Mouse (Mus musculus) adrenal gland, postnatal 36 days (tissue): Measurements from ENCODE around the gene Usp38. TPM values are rescaled to one million over a fixed set of nuclear protein-coding genes. Genes with fewer than 3 reads are reported as not detected.
"Not testable (repeated sequence)": the region's sequence is repeated elsewhere in the genome, so short reads cannot be mapped to it uniquely, and the experiment has no call there.

Source experiments
- DNase-seq, 2 experiments: peaks; one replicate each; pipeline ENCODE4 v3.0.0; 2021; ENCODE audit warnings: mixed read lengths in 1 of 2
- long read RNA-seq, 2 experiments: library from polyadenylated mRNA; stranded (forward); transcript quantifications; one replicate each; pipeline ENCODE4 v2.0.0; 2021; ENCODE audit warnings: borderline sequencing depth in 2 of 2
- total RNA-seq, 2 experiments: library from RNA; stranded (reverse); gene quantifications; 2 replicates each; pipeline ENCODE4 v1.2.3; 2021

Usp38 gene
- total RNA-seq: 10 to 100 TPM; 24.1 to 24.5 TPM
- long read RNA-seq, experiment 1, full-length matches to known transcripts: 13 of 22 reads
- long read RNA-seq, experiment 1, partial matches to known transcripts: 7 of 22 reads
- long read RNA-seq, experiment 1, other reads (novel, unspliced or antisense): 2 of 22 reads
- long read RNA-seq, experiment 2, full-length matches to known transcripts: 4 of 6 reads
- long read RNA-seq, experiment 2, partial matches to known transcripts: 0 of 6 reads
- long read RNA-seq, experiment 2, other reads (novel, unspliced or antisense): 2 of 6 reads

DNA sequence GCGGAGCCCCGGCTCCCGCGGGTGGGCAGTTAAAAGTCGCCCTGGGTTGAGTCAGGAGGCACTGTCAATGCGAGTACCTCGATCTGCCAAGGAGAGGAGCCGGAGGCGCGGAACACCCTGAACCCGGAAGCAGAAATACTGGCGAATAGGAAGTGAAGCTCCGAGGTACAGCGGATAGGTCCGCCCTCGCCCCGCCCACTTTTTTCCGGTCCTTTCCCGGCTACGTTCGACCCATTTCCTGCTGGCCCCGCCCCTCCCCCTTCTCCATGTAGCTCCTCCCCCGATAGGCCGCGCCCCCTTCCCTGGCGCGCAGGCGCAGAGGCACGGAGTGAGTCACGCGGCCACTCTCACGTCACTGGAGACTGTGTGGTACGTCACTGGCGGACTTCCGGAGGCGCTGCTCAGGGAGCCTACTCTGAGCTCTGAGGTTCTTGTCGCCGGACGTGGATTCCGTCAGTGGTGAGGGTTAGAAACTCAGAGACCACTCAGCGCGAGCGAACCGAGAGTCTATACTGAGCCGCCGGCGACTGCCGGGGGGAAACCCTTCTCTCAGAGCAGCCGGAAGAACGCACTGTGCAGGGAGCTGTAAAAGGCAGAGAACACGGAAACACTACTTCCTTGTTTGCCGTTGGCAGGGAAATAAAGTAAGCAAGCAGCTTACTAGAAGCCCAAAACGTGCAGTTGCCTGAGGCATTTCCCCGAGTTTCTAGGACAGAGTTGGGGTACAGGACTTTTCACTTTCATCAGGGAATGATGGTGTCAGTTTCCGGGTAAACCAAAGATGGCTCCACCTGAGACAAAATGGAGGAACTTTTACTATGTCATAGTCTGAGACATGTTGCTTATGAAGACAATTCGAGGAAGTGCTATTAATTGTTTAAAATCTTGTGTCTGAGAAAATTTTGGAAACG, at the start of gene Usp38:
TSS of gene Usp38 (minus strand) at position 140 of the 911 bp plus-strand sequence.
- DNase-seq: peak; percentile 100

DNA sequence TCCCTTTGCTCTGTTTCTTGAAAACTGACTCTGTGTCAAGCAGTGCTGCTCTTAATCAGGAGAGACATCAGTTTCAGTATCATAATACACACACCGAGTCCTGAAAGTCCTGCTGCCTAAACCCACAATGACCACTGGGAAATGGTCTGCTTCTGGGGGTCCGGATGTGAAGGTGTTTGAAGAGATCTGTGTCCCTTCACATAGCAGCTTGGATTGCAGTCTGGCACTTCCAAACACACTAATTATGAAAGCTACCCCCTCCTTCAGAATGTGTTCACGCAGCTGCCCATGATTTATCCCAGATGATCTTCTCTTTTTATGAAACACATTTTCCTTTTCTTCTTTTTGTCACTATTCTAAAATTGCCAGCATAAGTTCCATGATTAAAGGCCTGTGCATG, 47.8 kb upstream of the Usp38 start:
- DNase-seq: no peak

DNA sequence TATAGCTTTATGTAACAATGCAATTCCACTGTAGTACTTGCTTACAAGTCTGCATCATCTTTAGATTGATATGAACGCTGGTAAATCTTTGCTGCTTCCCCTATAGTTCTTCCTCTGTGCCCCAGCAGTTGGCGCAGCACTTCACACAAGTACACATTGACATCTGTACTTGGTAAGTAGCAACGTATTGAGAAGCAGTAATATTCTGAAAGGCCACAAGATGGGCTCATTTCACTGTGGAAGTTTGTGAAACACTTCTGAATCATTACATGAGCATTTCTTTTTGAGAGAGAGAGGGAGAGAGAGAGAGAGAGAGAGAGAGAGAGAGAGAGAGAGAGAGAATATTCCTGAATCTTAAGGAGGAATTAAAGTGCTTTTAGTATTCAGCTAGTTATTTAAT, 47.2 kb upstream of the Usp38 start:
- no peak for DNase-seq

DNA sequence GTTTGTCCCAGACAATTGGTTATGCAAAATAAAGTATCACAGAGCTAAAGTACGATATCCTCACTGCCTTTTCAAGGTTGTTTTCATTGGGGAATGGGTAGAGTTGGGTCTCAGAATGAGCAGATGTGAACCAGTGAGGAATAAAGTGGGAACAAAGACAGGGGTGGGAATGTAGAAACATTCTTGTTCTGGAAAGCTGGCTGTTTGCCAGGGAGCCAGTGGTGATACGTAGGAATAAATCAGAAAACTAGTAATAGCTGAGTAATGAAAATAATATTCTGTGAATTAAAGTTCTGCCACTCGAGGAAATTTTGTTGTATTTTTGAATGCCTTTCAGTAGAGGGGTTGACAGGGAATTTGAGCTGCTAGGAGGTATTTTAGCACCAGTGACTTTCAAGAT, 29.5 kb upstream of the Usp38 start:
- peak in 1 of 2 experiments; percentile 18 for DNase-seq

DNA sequence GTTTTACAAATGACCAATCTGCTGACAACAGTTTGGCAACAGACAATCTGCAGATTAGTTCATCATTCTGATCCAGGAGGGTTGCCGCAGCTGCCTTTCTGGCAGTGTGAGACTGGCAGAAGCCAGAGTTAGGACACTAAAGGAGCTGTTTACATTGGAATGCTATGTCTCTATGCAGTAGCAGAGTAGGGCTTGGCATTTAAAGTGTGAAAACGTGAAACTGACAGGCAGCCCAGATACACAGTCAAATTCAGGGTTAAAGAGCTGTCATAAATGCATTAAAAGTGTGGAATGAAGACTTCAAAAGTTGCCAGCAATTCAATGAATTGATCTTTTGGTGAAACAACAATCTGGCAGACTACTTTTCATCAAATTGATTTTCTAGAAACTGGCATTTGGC, 13.3 kb upstream of the Usp38 start:
- no peak for DNase-seq

DNA sequence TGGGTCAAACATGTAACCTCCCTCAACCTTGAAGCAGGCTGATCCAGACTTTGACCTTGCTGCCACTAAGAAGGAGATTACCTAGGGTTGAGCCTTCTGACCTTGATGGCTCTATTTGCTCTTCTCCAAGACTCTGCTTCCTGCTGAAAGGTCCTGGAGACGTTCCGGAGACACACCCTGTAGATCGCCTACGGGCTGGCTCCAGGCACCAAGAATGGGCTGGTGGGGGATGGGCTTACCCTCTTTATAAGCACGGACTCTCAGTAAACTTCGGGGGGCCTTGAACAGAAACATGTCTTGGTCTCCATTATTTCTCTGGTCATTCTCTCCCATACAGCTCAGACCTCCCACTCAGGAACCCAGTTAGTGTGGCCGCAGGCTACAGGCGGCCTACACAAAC, 2.8 kb upstream of the Usp38 start:
- not testable (repeated sequence) for DNase-seq

DNA sequence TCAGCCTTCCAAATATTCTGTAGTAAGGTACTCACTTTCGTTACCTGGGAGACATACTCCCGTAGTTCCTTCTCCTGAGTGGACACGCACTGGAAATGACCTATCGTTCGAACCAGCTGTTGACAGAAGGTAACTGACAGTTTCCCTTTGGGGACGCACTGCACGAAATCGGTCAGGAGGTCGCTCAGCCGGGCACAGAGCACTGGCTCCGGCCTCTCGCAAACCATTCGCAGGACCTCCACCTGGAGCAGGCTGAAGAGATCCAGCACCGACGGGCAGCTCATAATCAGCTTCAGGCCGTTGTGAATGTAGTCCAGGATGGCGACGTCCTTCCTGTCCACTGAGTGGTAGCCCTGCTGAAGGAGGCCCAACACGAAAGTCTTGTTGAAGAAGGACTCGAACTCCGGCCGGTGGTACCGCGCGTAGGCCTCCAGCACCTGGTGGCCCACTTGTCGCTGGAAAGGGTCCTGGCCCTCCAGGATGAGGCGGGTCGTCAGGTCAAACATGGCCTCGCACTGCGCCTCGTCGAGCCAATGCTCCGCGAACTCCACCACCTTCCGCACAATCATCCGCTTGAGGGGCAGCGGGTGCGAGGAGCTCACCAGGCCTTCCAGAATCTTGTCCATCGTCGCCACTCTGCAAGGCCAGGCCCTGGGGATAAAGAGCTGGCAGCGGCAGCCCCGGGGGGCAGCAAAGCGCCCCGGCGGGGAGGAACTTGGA, 757 bp downstream of the Usp38 start:
- DNase-seq: peak; percentile 8 to 26

DNA sequence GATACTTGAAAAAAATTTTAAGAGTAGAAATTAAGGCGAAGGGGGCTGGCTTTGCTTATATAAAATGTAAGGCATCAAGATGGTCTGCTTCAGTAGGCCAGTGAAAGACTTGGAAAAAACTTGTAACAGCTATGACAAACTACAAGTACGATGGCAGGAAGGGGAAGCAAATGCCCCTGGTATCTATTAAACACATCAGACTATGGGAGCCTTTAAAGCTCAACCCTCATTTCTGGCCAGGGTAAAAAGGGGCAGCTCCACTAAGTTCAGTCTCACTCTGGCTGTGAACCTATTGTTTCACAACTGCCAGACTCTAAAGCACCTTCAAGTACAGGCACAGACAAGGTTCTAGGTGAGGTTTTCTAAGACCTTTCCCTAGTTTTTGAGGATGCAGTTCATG, 2.0 kb downstream of the Usp38 start:
- no peak for DNase-seq

DNA sequence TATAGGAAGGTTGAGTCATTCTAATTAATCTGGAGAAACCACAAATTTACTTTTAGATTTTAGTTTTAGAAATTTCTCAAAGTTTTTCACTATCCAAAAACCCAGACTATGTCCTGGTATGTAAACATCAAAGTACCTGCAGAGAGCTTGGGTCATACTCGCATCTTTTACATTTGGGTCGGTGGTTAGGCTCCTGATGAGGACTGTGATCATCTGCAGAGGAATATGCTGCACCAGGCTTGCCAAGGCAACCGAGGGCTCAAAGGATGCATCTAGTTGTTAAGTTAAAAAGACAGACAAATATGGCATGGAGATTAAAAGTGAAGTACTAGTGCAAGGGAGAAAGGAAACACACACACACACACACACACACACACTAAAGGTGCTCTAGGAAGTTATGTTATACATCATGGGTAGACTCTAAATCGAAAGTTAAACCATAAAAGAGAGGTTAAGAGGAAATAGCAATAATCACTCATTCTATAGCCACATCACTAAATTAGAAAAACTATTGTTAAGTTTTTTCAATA, 2.6 kb downstream of the Usp38 start:
- DNase-seq: no peak

DNA sequence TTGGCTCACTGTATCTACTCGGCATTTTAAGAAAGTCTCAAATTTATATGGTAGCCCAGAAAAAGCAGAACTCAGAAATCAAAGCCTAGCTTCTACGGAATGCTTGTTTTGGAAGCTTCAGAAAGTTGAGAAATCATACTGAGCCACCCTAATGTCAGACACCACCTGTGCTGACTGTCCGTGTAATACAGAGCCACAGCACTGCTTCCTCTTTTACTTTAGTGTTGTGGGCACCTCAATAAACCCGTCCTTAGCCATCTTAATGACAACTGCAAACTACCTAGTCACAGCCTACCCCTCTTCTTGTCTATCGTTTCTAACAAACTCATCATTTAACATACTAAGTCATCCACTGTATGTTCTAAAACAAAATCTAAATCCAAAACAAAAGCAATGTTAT, 4.3 kb downstream of the Usp38 start:
- no peak for DNase-seq

DNA sequence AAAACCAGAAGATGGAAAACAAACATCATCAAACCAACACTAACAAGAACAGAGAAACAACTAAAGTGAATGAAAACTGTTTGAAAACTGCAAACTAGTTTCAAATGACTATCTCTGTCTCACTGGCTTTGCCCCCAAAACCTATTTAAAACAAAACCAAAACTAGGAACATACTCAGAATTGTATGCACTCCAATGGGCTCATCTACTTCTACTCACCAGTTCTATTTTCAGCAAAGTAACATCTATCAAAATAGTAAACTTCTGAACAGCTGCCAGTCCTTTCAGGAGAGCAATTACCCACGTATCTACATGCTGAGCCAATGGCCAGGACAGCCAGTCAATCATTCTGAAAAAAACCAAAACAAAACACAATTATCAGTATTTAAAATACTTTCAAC, 9.6 kb downstream of the Usp38 start:
- DNase-seq: no peak

DNA sequence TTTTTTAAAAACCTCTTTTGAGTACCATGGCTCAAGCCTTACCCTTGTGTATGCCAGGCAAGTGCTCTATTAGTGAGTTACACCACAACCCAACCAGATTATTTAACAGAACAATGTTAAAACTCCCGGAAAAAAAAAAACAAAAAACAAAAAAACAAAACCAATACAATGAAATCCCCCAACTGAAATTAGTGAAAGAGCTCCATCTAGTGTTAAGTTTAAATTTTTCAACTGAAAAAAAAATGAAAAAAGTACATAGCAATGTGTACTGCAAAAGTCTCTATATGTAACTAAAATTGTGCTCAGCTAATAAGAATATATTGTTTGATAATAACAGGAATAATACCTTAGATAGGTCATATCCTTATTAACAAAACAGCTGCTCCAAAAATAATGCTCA, 18.1 kb downstream of the Usp38 start:
- no peak for DNase-seq

DNA sequence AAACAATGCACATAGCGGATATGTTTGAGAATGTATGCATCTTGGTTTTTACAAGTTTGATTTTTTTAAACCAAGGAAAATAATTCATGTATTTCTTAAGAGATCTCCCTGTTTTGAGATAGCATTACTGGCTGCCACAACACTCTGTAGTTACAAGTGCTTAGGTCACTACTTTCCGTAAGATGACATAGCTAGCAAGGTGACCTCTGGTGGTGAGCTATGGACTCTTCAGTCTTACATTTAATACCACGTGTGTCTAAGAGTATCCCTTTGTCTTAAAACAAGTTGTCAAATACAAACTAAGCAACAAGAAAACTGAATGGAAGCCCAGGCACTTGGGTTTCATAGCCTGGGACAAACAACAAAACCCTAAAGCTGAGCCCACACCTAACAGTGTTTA, 22.8 kb downstream of the Usp38 start:
- peak in 1 of 2 experiments; percentile 37 for DNase-seq

DNA sequence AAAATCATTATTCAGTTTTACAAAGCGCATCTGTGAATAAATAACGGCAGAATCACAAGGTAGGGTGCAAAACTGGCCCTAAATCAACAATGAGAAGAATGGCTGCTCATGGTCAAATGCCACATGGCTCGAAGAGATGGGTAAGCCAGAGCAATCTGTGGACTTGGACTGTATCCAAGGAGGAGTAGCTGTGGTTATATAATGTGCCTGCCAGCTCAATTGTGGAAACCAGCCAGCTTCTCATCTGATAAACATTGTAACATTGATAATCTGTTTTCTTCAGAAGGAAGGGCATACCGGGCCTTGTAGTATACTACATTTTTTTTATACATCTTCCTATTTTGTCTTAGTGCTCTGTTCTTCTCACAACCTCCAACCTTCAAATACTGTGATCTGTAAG, 31.9 kb downstream of the Usp38 start:
- peak; percentile 25 to 41 for DNase-seq

DNA sequence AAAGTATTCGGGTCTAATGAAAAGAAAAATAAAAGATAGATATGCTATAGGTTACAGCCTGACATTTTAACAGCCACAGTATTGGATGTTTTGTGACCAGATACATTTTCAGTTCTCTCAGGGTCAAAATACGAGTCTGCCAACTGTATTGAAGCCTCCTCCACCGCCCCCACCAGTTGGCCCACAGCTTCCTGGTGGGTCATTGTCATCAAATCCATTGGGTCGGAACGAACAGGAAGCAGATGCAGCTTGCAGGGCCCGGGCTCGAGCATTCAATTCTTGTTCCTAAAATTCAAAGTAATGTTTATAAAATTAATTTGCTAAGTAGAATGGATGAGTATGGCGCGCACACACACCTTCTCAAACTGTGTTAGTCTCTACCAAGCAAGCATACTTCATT, 33.0 kb downstream of the Usp38 start:
- DNase-seq: no peak

DNA sequence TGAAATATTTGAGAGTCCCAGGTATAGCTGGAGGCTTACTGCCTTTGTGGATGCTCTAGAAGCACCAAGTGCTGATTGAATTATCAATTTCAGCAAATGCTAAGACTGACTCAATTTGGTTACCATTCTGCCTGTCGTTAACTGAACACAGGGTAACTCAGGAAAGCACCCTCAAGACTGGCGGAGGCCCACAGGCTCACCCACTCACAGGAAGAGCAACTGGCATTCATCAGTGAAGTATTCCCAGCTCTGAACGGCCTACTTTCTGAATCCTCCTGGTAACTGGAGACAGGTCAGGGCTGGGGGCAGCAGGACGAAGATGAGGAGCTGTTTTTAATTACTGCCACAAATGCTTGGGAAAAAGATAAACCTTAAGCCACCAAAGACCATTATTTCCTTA, 34.7 kb downstream of the Usp38 start:
- no peak for DNase-seq

DNA sequence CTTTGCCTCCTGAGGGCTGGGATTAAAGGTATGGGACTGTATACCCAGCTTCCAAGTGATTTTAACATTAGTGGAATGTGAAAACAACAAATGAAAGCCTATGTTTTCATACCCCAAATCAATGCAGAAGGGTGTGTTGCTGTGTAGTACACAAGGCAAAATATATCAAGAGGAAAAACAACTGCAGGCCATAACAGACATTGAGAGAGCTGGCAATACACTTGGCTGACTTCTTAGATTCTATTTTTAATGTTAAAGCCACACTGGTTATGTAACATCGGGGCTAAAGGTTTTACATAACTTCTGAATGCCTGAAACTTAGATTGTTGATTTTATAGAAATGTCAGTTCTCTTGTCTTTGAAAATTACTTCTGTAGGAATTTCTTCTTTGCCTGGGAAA, 37.5 kb downstream of the Usp38 start:
- no peak for DNase-seq

DNA sequence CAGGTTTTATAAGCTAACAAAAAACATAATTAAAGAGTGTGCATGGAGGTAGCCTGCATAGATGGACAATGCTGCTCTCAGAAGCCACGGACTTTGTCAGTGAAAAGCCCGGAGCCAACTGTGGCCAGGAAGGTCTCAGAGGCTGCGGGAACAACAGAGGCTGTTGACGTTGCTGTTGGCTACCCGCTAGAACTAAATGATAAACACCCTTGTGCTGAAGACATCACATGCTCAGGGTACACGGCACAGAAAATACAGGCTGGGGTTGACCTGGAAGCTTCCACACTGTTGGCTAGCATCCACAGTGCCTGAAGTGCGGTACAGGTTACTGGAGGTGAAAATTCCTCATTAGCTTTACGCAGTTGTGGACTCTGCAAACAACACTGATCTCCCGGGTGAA, 43.6 kb downstream of the Usp38 start:
- no peak for DNase-seq

DNA sequence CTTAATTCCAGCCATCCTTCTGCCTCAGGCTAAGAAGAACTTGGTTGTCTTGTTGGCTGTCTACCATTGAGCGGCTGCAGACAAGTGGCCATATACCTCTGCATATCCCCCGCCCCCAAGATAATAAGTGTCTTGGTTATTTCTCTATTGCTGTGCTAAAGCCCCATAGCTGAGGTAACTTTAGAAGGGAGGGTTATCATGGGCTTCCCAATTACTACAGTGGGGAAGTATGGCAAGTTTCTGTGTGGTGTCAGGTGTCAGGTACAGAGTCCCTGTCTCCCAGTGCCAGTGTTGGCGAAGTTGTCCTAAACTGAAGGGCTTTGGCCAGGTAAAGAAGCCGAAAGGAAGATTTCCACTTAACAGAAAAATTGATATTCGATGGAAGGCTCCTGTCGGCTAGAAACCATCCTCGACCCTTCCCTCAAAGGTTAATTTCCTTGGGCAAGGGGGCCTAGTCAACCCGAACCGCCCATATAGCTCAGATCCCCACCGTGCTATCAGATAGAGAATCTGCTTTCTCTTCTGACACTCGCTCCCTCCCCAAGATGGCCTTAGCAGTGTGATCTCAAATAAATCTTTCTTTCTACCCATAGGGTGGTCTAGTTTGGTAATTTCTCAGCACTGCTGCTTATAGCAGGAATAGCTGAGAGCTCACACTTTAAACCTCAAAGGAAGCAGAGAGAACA, 44.6 kb downstream of the Usp38 start:
- no peak for DNase-seq

DNA sequence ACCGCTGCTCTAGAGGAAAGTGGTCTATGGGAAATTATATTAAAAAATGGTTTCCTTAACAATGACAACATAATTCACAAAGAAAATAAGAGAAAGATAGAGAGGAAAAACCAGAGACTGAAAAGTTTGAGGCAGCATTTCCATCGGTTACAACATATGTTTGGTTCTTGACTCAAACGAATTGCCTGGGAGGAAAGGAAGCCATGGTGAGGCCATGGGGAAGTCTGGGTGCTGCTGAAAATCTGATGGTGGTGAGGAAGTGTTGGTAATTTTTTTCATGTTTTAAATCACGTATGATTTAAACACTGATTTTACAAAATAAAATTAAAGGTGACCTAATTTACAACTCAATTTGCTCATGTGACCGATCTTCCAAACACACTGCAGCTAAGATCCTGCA, 45.3 kb downstream of the Usp38 start:
- no peak for DNase-seq

DNA sequence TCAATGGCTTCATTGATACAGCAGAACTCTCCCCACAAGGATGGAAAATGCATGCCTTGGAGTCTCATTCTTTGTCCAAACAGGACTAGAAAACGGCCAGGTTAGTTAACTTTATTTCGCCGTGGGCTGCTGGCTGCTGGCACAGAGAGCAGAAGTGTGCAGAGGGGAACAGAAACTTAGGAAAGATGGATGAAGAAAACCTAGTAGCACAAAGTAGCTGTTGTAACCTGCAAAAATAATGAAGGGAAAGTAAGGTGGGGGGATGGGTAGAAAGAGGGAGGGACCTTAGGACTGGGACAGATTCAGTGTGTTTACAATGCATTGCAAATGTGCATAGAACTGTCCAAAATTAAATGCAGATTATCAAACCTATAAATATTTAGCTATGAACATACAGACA, 51.6 kb downstream of the Usp38 start:
- DNase-seq: no peak

DNA sequence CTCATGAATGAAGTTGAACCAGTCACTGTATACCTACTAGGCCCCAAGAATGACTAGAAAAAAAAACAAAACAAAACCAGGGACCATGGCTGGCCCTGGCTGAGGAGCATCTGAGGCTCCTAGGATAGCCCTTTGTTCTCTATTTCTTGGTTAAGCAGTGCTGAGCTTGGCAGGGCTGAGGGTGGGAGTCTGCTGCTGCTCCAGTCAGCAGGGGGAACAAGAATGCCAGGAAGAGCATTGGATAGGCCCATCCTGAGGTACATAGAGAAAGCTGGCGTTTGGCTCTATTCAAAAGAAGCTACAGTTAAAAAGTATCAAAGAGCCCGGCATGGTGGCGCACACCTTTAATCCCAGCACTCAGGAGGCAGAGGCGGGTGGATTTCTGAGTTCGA, 52.1 kb downstream of the Usp38 start:
- DNase-seq: no peak
